Mouse (Mus musculus) kidney, embryonic 14.5 days (tissue): Measurements from ENCODE around the gene Anks1b. TPM values are rescaled to one million over a fixed set of nuclear protein-coding genes. Genes with fewer than 3 reads are reported as not detected.

ENCODE experiments used
- ATAC-seq: fragments of 200-750 bp; cut with Nextera tagmentation; 2 replicates; pipeline ENCODE4 v1.8.0; 2017; ENCODE audit warnings: moderate number of reproducible peaks, mild to moderate bottlenecking, moderate TSS enrichment, moderate library complexity; ENCODE audit not compliant: low FRiP score, low TSS enrichment
- H3K27ac ChIP-seq: fragments of 300-500 bp; sonication (generic); 2 replicates; pipeline ENCODE4 v1.5.1; 2014; ENCODE audit warnings: low read depth, mild to moderate bottlenecking, low read length, moderate library complexity, mixed read lengths
- H3K27me3 ChIP-seq: fragments of 300-500 bp; sonication (generic); 2 replicates; pipeline ENCODE4 v1.6.1; 2014; ENCODE audit warnings: mild to moderate bottlenecking, low read length; ENCODE audit not compliant: control insufficient read depth, insufficient read depth
- H3K36me3 ChIP-seq: fragments of 300-500 bp; sonication (generic); 2 replicates; pipeline ENCODE4 v1.6.1; 2014; ENCODE audit warnings: low read length, mixed read lengths; ENCODE audit not compliant: control insufficient read depth, insufficient read depth
- H3K4me1 ChIP-seq: fragments of 300-500 bp; sonication (generic); 2 replicates; pipeline ENCODE4 v1.6.1; 2014; ENCODE audit warnings: low read length, mixed read lengths; ENCODE audit not compliant: control insufficient read depth, insufficient read depth
- H3K4me2 ChIP-seq: fragments of 300-500 bp; sonication (generic); replicated peaks from 2 replicates; pipeline ENCODE4 v1.6.1; 2014; ENCODE audit warnings: low read depth, mild to moderate bottlenecking, low read length
- H3K4me3 ChIP-seq: fragments of 300-500 bp; sonication (generic); 2 replicates; pipeline ENCODE4 v1.5.1; 2014; ENCODE audit warnings: mild to moderate bottlenecking, low read length
- H3K9ac ChIP-seq: fragments of 300-500 bp; sonication (generic); 2 replicates; pipeline ENCODE4 v1.6.1; 2014; ENCODE audit warnings: low read depth, mild to moderate bottlenecking, low read length, moderate library complexity
- H3K9me3 ChIP-seq: fragments of 300-500 bp; sonication (generic); 2 replicates; pipeline ENCODE4 v1.6.1; 2016; ENCODE audit warnings: low read length; ENCODE audit not compliant: control insufficient read depth
- WGBS: fragments of 180-500 bp; shearing (Covaris S2); extraction: QIAGEN DNeasy Blood & Tissue Kit; methylation state at CpG from one replicate; pipeline ENCODE4 v1.1.7; 2014; 5-methylcytosine and 5-hydroxymethylcytosine counted together
- polyA plus RNA-seq: library from polyadenylated mRNA; unstranded; fragments of >200 nt; fragmentation: Nextera tagmentation; extraction: Ambion mirVana; gene quantifications from 2 replicates; pipeline ENCODE4 v1.2.1, GENCODE M21; 2014

Anks1b gene
- polyA plus RNA-seq, 1 experiment from 2014 or later = 4.4 TPM

DNA sequence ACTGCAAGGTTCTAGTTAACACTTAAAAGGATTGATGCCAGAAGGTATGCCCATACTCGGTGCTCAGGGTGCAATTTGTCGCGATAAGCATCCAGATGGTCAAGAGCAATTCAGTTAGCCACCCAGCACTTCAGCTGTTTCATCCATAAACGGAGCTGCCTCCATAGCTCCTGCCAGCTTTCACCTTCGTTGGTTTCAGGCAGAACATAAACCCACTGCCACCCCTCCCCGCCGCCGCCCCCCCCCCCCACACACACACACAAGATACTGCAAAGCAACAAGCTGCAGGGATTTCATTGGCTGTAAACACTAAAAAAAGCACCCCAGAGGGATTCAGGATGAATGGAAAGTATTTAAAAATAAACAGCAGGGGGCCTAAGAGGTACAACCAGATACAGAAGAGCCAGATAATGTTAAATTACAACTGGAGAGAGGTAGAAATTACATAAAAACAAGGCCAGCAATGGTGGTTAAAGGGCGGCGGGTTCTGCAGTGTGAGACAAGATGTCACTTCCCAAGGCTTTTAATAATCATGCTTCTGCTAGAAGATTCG, 897.2 kb downstream of the Anks1b start:
- ATAC-seq = no peak
- Histone ChIP-seq H3K9me3 (no peaks in the 10 kb centered on the region), H3K4me2 (no peak overlapping the region), H3K27ac (no peak overlapping the region), H3K27me3 (no peaks in the 10 kb centered on the region), H3K4me1 (no peaks in the 10 kb centered on the region), H3K4me3 (no peak overlapping the region), H3K36me3 (no peaks in the 10 kb centered on the region), H3K9ac (no peak overlapping the region)
- WGBS = 33% methylated on average over 11 of the region's 11 CpGs

GRCm38 (mm10) chr10:90771046-90771445, 897.7 kb downstream of the Anks1b start:
- Histone ChIP-seq H3K4me1 (no peaks in the 10 kb centered on the region), H3K9me3 (no peaks in the 10 kb centered on the region), H3K27ac (no peak overlapping the region), H3K4me3 (no peak overlapping the region), H3K9ac (no peak overlapping the region), H3K4me2 (no peak overlapping the region), H3K27me3 (no peaks in the 10 kb centered on the region), H3K36me3 (no peaks in the 10 kb centered on the region)
- ATAC-seq = no peak
- WGBS = 62% methylated on average over 7 of the region's 7 CpGs

- peak; percentile 68; the same call in 1 of the 2 replicates for ATAC-seq
- no peaks in the 10 kb centered on the region for H3K27me3 ChIP-seq
- no peak overlapping the region for H3K27ac ChIP-seq
- H3K4me1 ChIP-seq = no peaks in the 10 kb centered on the region
- no peaks in the 10 kb centered on the region for H3K9me3 ChIP-seq
- no peak overlapping the region for H3K9ac ChIP-seq
- WGBS = 9% methylated on average over 15 of the region's 15 CpGs
- H3K4me2 ChIP-seq = no peak overlapping the region
- H3K36me3 ChIP-seq = no peaks in the 10 kb centered on the region
- no peak overlapping the region for H3K4me3 ChIP-seq
Measured at GRCm38 (mm10) chr10:90771471-90772226, 898.3 kb downstream of the Anks1b start.

DNA sequence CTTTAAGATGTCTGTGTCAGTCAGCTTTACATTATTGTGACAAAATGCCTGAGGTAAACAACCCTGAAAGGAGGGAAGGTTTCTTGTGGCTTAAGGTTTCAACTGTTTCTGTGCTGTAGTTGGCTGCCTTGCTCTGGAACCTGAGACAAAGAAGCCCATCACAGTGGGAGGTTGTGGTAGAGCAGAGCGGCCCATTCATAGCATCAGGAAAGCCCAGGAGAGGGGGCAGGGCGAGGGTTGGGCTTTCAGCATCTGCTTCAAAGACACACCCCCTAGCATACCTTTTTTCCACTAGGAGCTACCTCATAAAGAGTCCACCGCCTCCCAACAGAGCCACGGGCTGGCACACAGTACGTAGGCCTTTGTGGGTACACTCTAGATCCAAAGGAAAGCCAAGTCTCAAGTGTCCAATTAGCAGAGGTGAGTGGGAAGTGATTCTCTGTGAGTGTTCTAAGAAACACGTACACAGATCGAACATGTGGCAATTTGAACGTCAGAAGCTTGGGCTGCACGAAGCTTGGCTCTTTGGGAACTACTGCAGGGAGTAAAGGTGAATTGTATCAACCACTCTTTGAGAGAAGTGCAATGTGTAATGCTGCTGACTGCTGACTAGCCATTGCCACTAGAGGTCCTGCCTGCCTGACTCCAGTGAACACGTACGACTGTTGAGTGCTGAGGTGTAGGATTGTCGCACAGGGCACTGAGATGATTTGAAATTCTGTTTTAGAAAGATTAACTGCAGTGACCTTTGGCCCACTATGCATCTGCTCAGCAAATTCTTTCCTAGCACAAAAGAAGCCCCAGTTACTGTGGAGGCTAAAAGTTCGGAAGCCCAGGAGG, 906.5 kb downstream of the Anks1b start:
- no peak overlapping the region for H3K9ac ChIP-seq
- H3K27me3 ChIP-seq = no peaks in the 10 kb centered on the region
- no peak overlapping the region for H3K4me2 ChIP-seq
- no peaks in the 10 kb centered on the region for H3K36me3 ChIP-seq
- no peak overlapping the region for H3K4me3 ChIP-seq
- H3K4me1 ChIP-seq = no peaks in the 10 kb centered on the region
- WGBS = 68% methylated on average over 13 of the region's 13 CpGs
- ATAC-seq = no peak
- H3K9me3 ChIP-seq = no peaks in the 10 kb centered on the region
- no peak overlapping the region for H3K27ac ChIP-seq

DNA sequence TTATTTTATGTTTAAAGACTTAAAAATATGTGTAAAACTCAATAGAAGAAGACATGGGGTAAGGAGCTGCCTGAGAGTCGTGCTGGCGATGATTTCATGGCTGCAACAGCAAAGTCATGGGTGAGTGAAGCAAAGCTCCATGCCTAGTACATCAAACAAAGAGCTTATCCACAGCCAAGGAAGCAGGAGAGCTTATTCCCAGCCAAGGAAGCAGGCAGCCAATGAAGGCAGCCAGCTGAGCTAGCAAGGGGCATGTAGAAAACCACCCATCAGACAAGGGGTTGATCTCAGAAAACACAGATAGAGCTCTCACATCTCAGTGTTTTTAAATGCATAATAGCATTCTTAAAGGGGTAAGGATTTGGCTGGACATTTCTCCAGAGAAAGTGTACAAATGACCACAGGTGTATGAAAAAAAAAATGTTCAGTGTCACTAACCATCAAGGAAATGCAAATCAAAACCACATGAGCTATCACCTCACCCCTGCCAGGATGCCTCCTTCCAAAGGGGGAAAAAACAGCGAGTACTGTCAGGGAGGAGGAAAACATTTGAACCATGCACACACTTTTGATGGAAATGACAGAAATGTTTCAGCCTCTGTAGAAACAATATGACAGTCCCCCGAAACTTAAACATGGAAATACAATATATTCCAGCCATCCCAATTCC, 911.8 kb downstream of the Anks1b start:
- no peaks in the 10 kb centered on the region for H3K4me1 ChIP-seq
- 71% methylated on average over 4 of the region's 4 CpGs for WGBS
- ATAC-seq = no peak
- no peak overlapping the region for H3K9ac ChIP-seq
- no peaks in the 10 kb centered on the region for H3K9me3 ChIP-seq
- no peaks in the 10 kb centered on the region for H3K36me3 ChIP-seq
- H3K27ac ChIP-seq = no peak overlapping the region
- no peaks in the 10 kb centered on the region for H3K27me3 ChIP-seq
- no peak overlapping the region for H3K4me2 ChIP-seq
- H3K4me3 ChIP-seq = no peak overlapping the region

DNA sequence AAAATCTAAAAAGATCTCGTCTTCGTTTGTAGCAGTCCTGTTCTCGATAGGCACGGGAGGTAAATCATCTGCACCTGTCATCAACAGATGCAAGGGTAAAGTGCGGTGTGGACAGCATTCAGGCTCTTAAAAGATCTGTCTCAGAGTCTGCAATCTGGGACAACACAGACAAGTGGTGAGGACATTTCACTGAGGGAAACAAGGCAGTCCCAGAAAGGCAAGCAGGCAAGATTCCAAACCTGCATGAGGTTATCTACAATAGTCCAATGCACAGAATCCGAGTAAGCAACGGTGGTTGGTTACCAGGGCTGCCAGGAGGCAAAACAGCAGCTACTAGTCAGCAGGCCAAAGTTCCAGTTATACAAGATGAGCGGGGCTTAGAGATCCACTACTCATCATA, 912.4 kb downstream of the Anks1b start:
- no peak for ATAC-seq
- WGBS = 87% methylated on average over 8 of the region's 8 CpGs
- no peaks in the 10 kb centered on the region for H3K4me1 ChIP-seq

DNA sequence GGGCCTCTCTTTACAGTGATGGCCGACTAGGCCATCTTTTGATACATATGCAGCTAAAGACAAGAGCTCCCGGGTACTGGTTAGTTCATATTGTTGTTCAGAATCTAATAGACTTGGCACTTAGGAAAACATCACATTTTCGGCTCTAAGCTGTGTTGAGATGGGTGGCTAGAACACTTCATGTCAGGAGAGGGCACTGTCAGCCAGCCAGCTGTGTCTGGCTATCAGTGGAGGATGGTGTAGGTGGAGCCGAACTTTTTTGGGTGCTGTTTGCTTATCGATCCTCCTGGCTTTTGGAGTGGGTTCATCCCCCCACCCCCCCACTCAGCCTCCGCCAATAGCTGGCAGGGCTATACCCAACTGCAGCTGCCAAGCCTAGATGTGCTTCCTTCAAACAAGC, 929.8 kb downstream of the Anks1b start:
- Histone ChIP-seq H3K4me1 (no peaks in the 10 kb centered on the region), H3K4me3 (no peak overlapping the region), H3K9ac (no peak overlapping the region), H3K27ac (no peak overlapping the region), H3K27me3 (no peaks in the 10 kb centered on the region), H3K36me3 (no peaks in the 10 kb centered on the region), H3K9me3 (no peaks in the 10 kb centered on the region), H3K4me2 (no peak overlapping the region)
- WGBS = 49% methylated on average over 6 of the region's 6 CpGs
- ATAC-seq = no peak

More for the DNA sequence above, 912.4 kb downstream of the Anks1b start:
- Histone ChIP-seq H3K27ac (no peak overlapping the region), H3K27me3 (no peaks in the 10 kb centered on the region), H3K9me3 (no peaks in the 10 kb centered on the region), H3K4me3 (no peak overlapping the region), H3K4me2 (no peak overlapping the region), H3K36me3 (no peaks in the 10 kb centered on the region), H3K9ac (no peak overlapping the region)

DNA sequence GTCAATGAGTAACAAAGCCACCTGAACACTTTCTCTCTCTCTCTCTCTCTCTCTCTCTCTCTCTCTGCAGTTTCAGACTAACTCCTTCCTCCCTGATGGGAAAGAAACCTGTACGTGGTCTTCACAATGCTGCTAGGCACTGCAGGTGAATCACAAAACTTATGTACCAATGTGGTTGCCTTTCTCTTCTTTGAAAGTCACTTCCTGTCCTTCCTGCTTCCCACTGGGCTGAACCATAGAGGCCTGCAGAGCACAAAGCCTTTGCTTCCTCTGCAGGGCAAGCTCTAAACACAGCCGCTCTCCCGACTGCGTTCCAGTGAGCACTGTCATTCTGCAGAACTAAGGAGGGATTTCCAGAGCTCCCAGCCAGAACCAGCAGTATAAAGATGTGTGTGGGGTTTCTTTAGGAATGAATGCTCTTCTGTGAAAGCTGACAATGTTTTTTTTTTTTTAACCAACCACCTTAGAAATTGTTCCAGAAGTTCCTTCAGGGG, 931.3 kb downstream of the Anks1b start:
- Histone ChIP-seq H3K27me3 (no peaks in the 10 kb centered on the region), H3K4me1 (no peaks in the 10 kb centered on the region), H3K27ac (no peak overlapping the region), H3K9ac (no peak overlapping the region), H3K9me3 (no peaks in the 10 kb centered on the region), H3K4me2 (no peak overlapping the region), H3K36me3 (no peaks in the 10 kb centered on the region), H3K4me3 (no peak overlapping the region)
- 20% methylated on average over 4 of the region's 4 CpGs for WGBS
- ATAC-seq = no peak
